Mouse (Mus musculus) kidney, adult 2 months (tissue): ENCODE data around the gene Zfp213. TPM values are rescaled to one million over a fixed set of nuclear protein-coding genes. Genes with fewer than 3 reads are reported as not detected.
"Not testable (repeated sequence)": the region's sequence is repeated elsewhere in the genome, so short reads cannot be mapped to it uniquely, and the experiment has no call there.

ENCODE experiments used
- DNase-seq: peaks from one replicate; pipeline ENCODE4 v3.0.0; 2021
- H3K27ac ChIP-seq: fragments of 200-500 bp; 2 replicates; pipeline ENCODE4 v1.5.1; 2012; ENCODE audit warnings: low read depth, low read length, control low read depth, inconsistent platforms; ENCODE audit not compliant: insufficient read depth
- H3K27me3 ChIP-seq: fragments of 200-500 bp; replicated peaks from 2 replicates; pipeline ENCODE4 v1.6.1; 2012; ENCODE audit warnings: mild to moderate bottlenecking, moderate library complexity, low read length, inconsistent platforms; ENCODE audit not compliant: control insufficient read depth, insufficient read depth
- H3K36me3 ChIP-seq: fragments of 200-500 bp; 2 replicates; pipeline ENCODE4 v1.6.1; 2012; ENCODE audit warnings: mild to moderate bottlenecking, moderate library complexity, low read length, inconsistent platforms; ENCODE audit not compliant: control insufficient read depth, insufficient read depth
- H3K4me1 ChIP-seq: fragments of 200-500 bp; 2 replicates; pipeline ENCODE4 v1.6.1; 2011; ENCODE audit warnings: low read length; ENCODE audit not compliant: control insufficient read depth, insufficient read depth
- H3K4me3 ChIP-seq: fragments of 200-500 bp; 2 replicates; pipeline ENCODE4 v1.5.1; 2011; ENCODE audit warnings: mild to moderate bottlenecking, low read depth, low read length, control low read depth; ENCODE audit not compliant: insufficient read depth
- CTCF ChIP-seq: fragments of 200-500 bp; conservative IDR thresholded peaks from 2 replicates; pipeline ENCODE4 v1.5.1; 2011; ENCODE audit warnings: low read depth, mild to moderate bottlenecking, control low read depth, low read length, moderate library complexity, mixed read lengths; ENCODE audit not compliant: insufficient read depth, insufficient read length
- POLR2A ChIP-seq: fragments of 200-500 bp; IDR thresholded peaks from one replicate; pipeline ENCODE4 v1.6.1; 2011; ENCODE audit warnings: low read depth, low read length, control low read depth
- WGBS: fragments of 180-500 bp; shearing (Covaris S2); methylation state at CpG from one replicate; pipeline ENCODE4 v1.1.7; 2018; 5-methylcytosine and 5-hydroxymethylcytosine counted together
- polyA plus RNA-seq: library from polyadenylated mRNA; depleted of rRNA; stranded (reverse); fragments of >200 nt; gene quantifications from 2 replicates; pipeline ENCODE4 v1.2.3, GENCODE M21; 2012

The Zfp213 gene
- polyA plus RNA-seq, 1 experiment: 12.0 TPM

- no peaks in the 10 kb centered on the region for H3K27me3 ChIP-seq
- WGBS: 56% methylated on average over 10 of the region's 10 CpGs
- TF ChIP-seq POLR2A (no peak), CTCF (no peak)
- H3K4me1 ChIP-seq: no peaks in the 10 kb centered on the region
- H3K4me3 ChIP-seq: no peak overlapping the region
- no peaks in the 10 kb centered on the region for H3K36me3 ChIP-seq
- DNase-seq: no peak
- no peak overlapping the region for H3K27ac ChIP-seq
These were observed 38.0 kb upstream of the Zfp213 start for GRCm38 (mm10) chr17:23601836-23602585.

DNA sequence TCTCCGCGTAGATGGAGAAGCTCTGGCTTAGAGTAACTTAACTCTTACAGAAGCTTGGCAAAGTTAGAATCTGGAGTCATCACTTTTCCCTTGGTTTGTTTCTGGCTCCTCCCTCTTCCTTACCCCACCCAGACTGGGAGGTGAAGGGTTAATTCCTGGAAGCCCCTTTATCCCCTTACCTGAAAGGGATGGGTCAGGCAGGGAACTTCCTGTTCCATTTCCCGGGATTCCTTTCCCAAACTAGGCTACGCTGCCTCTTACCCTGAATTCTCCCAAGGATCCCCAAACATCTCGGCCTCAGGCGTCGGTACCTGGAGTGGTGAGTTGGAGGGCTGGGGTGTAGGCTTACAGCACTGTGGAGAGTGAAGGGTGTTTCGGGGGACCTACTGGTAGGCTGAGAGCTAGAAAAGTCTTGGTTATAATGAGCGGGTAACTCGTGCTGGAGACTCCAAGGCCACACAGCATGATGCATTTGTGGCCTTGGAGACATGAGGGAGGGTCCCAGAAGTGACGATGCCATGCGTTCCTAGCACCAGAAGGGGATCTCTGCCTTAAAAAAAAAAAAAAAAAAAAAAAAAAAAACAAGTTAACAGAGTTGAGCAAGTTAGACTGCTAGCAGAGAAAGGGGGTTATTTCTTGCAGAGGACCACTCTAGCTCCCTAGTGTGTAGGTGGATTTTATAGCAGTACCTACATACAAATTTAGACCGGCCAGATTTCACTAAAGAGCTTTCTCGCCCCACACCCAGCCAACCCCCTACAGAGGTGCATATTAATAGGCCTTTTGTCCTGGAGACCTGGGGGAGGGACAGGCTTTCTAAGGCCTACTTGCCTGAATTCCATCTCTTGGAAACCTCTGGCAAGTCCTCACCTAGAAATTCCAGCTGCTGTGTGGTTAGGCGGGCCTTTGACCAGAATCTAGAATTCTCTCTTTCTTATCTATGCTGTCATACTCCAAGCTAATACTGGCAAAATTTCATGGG, 36.9 kb upstream of the Zfp213 start, which contains the start of gene Zscan10:
TSS of gene Zscan10 (plus strand) at position 216 of the 982 bp plus-strand sequence.
- H3K4me1 ChIP-seq: no peaks in the 10 kb centered on the region
- H3K27ac ChIP-seq: 0 out of 2 replicates have a peak within 1 kb of the TSS, but pooled peaks have one; percentile 86
- no peak for TF ChIP-seq POLR2A
- TF ChIP-seq CTCF: no peak
- WGBS: 82% methylated on average over 15 of the region's 15 CpGs
- no peaks in the 10 kb centered on the region for H3K36me3 ChIP-seq
- no peak for DNase-seq
- H3K4me3 ChIP-seq: no peak within 1 kb of the TSS
- H3K27me3 ChIP-seq: no peaks in the 10 kb centered on the region

DNA sequence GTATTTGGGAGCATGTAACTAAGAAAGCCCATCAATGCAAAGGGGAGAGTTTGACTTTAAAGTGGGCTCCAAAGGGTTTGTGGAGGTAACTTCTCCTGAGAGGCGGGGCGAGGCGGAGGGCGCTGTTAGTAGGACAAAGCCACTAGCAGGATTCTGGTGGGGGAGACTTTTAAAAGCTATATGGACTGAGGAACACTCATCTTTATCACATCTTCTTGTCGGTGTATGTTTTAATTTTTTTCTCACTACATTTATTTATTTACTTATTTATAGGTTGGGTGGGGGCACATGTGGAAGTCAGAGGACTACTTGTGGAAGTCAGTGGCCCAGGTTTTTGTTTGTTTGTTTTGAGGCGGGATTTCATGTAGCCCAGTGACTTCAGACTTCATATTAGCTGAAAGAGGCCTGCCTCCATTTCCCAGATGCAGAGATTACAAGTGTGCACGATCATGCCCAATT, 35.6 kb upstream of the Zfp213 start:
- H3K27ac ChIP-seq: peak overlapping the region; percentile 86
- no peaks in the 10 kb centered on the region for H3K36me3 ChIP-seq
- H3K27me3 ChIP-seq: no peaks in the 10 kb centered on the region
- H3K4me3 ChIP-seq: peak overlapping the region; percentile 73
- no peaks in the 10 kb centered on the region for H3K4me1 ChIP-seq
- TF ChIP-seq POLR2A (no peak), CTCF (no peak)
- WGBS: 37% methylated on average over 7 of the region's 7 CpGs
- DNase-seq: no peak

GRCm38 (mm10) chr17:23598582-23599552, 34.8 kb upstream of the Zfp213 start, which contains the start of gene Zfp13:
TSS of gene Zfp13 (minus strand) at chr17:23599487.
- 3% methylated on average over 31 of the region's 31 CpGs for WGBS
- peak; percentile 95 for DNase-seq
- no peaks in the 10 kb centered on the region for H3K27me3 ChIP-seq
- peak within 1 kb of the TSS; percentile 73 for H3K4me3 ChIP-seq
- no peaks in the 10 kb centered on the region for H3K4me1 ChIP-seq
- TF ChIP-seq CTCF (no peak), POLR2A (peak; percentile 88)
- H3K36me3 ChIP-seq: no peaks in the 10 kb centered on the region
- peak within 1 kb of the TSS; percentile 86 for H3K27ac ChIP-seq

- not testable (repeated sequence) for H3K27ac ChIP-seq, H3K4me3 ChIP-seq, H3K36me3 ChIP-seq, H3K27me3 ChIP-seq, H3K4me1 ChIP-seq, DNase-seq
- WGBS: 77% methylated on average over 4 of the region's 4 CpGs
These were observed 31.1 kb upstream of the Zfp213 start for GRCm38 (mm10) chr17:23595139-23595538.

DNA sequence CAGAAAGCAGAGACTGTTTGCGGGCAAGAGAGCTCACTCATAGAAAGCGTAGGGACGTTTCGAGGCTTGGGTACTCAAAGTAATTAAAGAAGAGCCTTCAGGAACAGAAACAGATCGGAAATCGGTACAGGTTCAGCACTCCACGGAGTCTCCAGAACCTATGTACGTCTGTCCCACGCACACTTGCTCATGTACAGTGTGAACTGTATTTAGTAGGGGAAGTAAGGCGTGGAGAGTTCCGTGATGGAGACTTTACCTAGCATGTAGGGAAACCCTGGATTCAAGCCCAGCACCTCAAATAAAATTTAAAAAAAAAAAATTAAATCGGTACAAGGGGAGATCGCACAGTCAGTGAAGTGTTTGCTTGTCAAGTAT, 28.9 kb upstream of the Zfp213 start:
- whole genome bisulfite sequencing: 8% methylated on average over 13 of the region's 13 CpGs

More for the DNA sequence above, 28.9 kb upstream of the Zfp213 start:
- DNase-seq: no peak
- Histone ChIP-seq H3K4me1 (peaks cover 4% of the 10 kb centered on the region; the same call in 1 of the 2 replicates), H3K4me3 (peak overlapping the region; percentile 83), H3K27me3 (no peaks in the 10 kb centered on the region), H3K36me3 (no peaks in the 10 kb centered on the region), H3K27ac (peak overlapping the region; percentile 2; the same call in 1 of the 2 replicates)
- TF ChIP-seq CTCF: no peak
- no peak for TF ChIP-seq POLR2A
